Mouse (Mus musculus) embryonic fibroblast, embryonic 13.5 days (primary cell): ENCODE measurements around the gene Dnajb2. TPM values are rescaled to one million over a fixed set of nuclear protein-coding genes. Genes with fewer than 3 reads are reported as not detected.

Experiments used
- H3K27ac ChIP-seq: 2 replicates; pipeline ENCODE4 v1.5.1; 2012; ENCODE audit warnings: low read length, control low read depth, inconsistent platforms; ENCODE audit not compliant: insufficient read depth
- H3K4me1 ChIP-seq: 2 replicates; pipeline ENCODE4 v1.6.1; 2011; ENCODE audit warnings: low read length; ENCODE audit not compliant: control insufficient read depth, insufficient read depth
- H3K4me3 ChIP-seq: 2 replicates; pipeline ENCODE4 v1.5.1; 2011; ENCODE audit warnings: mild to moderate bottlenecking, control low read depth, low read length; ENCODE audit not compliant: insufficient read depth
- CTCF ChIP-seq: IDR thresholded peaks from 2 replicates; pipeline ENCODE4 v1.5.1; 2011; ENCODE audit warnings: mild to moderate bottlenecking, control low read depth, low read length, moderate library complexity, borderline replicate concordance; ENCODE audit not compliant: insufficient read depth
- POLR2A ChIP-seq: IDR thresholded peaks from 2 replicates; pipeline ENCODE4 v1.6.1; 2011; ENCODE audit warnings: low read depth, mild to moderate bottlenecking, control low read depth, low read length, moderate library complexity
- polyA plus RNA-seq: library from polyadenylated mRNA; stranded (reverse); fragments of >200 nt; gene quantifications from 2 replicates; pipeline ENCODE4 v1.2.4, GENCODE M21; 2011; ENCODE audit warnings: low read depth; ENCODE audit not compliant: missing spikeins, insufficient read length

Dnajb2 gene
- polyA plus RNA-seq, 1 experiment, result 28.4 TPM

GRCm38 (mm10) chr1:75289376-75289775 is 53.2 kb downstream of the Dnajb2 start:
- TF ChIP-seq CTCF, result no peak
- TF ChIP-seq POLR2A, result no peak
- Histone ChIP-seq H3K4me3 (no peak overlapping the region), H3K4me1 (peaks cover 18% of the 10 kb centered on the region), H3K27ac (no peak overlapping the region)

GRCm38 (mm10) chr1:75289888-75290431 is 53.8 kb downstream of the Dnajb2 start:
- Histone ChIP-seq H3K4me1 (peaks cover 18% of the 10 kb centered on the region), H3K27ac (no peak overlapping the region), H3K4me3 (no peak overlapping the region)
- no peak for TF ChIP-seq POLR2A
- no peak for TF ChIP-seq CTCF

- TF ChIP-seq POLR2A (no peak), CTCF (no peak)
- Histone ChIP-seq H3K4me3 (no peak overlapping the region), H3K27ac (no peak overlapping the region), H3K4me1 (peaks cover 18% of the 10 kb centered on the region)
Observed at GRCm38 (mm10) chr1:75290582-75290981, 54.4 kb downstream of the Dnajb2 start.

- Histone ChIP-seq H3K27ac (peak overlapping the region; percentile 91; the same call in 1 of the 2 replicates), H3K4me1 (peaks cover 18% of the 10 kb centered on the region), H3K4me3 (no peak overlapping the region)
- no peak for TF ChIP-seq CTCF
- TF ChIP-seq POLR2A, result no peak
Observed at GRCm38 (mm10) chr1:75291321-75291720, 55.1 kb downstream of the Dnajb2 start.

GRCm38 (mm10) chr1:75292476-75293330 is 56.5 kb downstream of the Dnajb2 start:
- peaks cover 18% of the 10 kb centered on the region for H3K4me1 ChIP-seq
- peak overlapping the region; percentile 91 for H3K27ac ChIP-seq
- TF ChIP-seq POLR2A, result no peak
- no peak for TF ChIP-seq CTCF
- no peak overlapping the region for H3K4me3 ChIP-seq

- TF ChIP-seq POLR2A (no peak), CTCF (no peak)
- H3K4me3 ChIP-seq, result no peak overlapping the region
- peaks cover 18% of the 10 kb centered on the region for H3K4me1 ChIP-seq
- H3K27ac ChIP-seq, result peak overlapping the region; percentile 88
Observed at GRCm38 (mm10) chr1:75293331-75293701, 57.1 kb downstream of the Dnajb2 start.

- Histone ChIP-seq H3K27ac (no peak overlapping the region), H3K4me1 (peaks cover 21% of the 10 kb centered on the region), H3K4me3 (no peak overlapping the region)
- TF ChIP-seq CTCF (no peak), POLR2A (no peak)
Observed at GRCm38 (mm10) chr1:75294294-75294693, 58.1 kb downstream of the Dnajb2 start.

Other genes with a start within 250 kb of the Dnajb2 start
- 9.1 and 10.3 TPM in 2 replicates for gene Nhej1, start 111.2 kb upstream of the Dnajb2 start, polyA plus RNA-seq
- gene Slc23a3, start 102.5 kb upstream of the Dnajb2 start, polyA plus RNA-seq, result 0.42 TPM in 1 of 2 replicates, not detected in the other
- gene Cnppd1, start 93.7 kb upstream of the Dnajb2 start, polyA plus RNA-seq, result 34.2 and 40.9 TPM in 2 replicates
- gene Retreg2, start 93.6 kb upstream of the Dnajb2 start, polyA plus RNA-seq, result 31.9 and 44.3 TPM in 2 replicates
- 11.8 and 14.8 TPM in 2 replicates for gene Zfand2b, start 67.8 kb upstream of the Dnajb2 start, polyA plus RNA-seq
- gene Abcb6, start 56.0 kb upstream of the Dnajb2 start, polyA plus RNA-seq, result 7.0 and 13.4 TPM in 2 replicates
- 10.1 and 15.6 TPM in 2 replicates for gene Ankzf1, start 44.3 kb upstream of the Dnajb2 start, polyA plus RNA-seq
- 31.1 and 32.6 TPM in 2 replicates for gene Atg9a, start 44.2 kb upstream of the Dnajb2 start, polyA plus RNA-seq
- gene Glb1l, start 25.6 kb upstream of the Dnajb2 start, polyA plus RNA-seq, result 25.1 and 34.3 TPM in 2 replicates
- gene Stk16, start 25.6 kb upstream of the Dnajb2 start, polyA plus RNA-seq, result 57.3 and 59.4 TPM in 2 replicates
- gene Tuba4a, start 16.5 kb upstream of the Dnajb2 start, polyA plus RNA-seq, result 27.8 and 46.8 TPM in 2 replicates
- not detected in 2 replicates for gene A630095N17Rik, start 4.3 kb upstream of the Dnajb2 start, polyA plus RNA-seq
- gene Ptprn, start 28.1 kb downstream of the Dnajb2 start, polyA plus RNA-seq, result 67.6 and 114 TPM in 2 replicates
- not detected in 2 replicates for gene Resp18, start 42.0 kb downstream of the Dnajb2 start, polyA plus RNA-seq
- gene Dnpep, start 81.6 kb downstream of the Dnajb2 start, polyA plus RNA-seq, result 79.7 and 96.9 TPM in 2 replicates
- 11.3 and 12.3 TPM in 2 replicates for gene Des, start 123.9 kb downstream of the Dnajb2 start, polyA plus RNA-seq
- gene Speg, start 138.9 kb downstream of the Dnajb2 start, polyA plus RNA-seq, result 54.2 and 56.4 TPM in 2 replicates
- 70.6 and 77.6 TPM in 2 replicates for gene Gmppa, start 199.5 kb downstream of the Dnajb2 start, polyA plus RNA-seq
- gene Asic4, start 214.0 kb downstream of the Dnajb2 start, polyA plus RNA-seq, result not detected in 2 replicates
- gene Chpf, start 242.9 kb downstream of the Dnajb2 start, polyA plus RNA-seq, result 68.1 and 82.3 TPM in 2 replicates
- 0.70 and 1.2 TPM in 2 replicates for gene Tmem198, start 243.1 kb downstream of the Dnajb2 start, polyA plus RNA-seq